ENCODE assay signal across 21 mouse cellular contexts in the genomic region with DNA sequence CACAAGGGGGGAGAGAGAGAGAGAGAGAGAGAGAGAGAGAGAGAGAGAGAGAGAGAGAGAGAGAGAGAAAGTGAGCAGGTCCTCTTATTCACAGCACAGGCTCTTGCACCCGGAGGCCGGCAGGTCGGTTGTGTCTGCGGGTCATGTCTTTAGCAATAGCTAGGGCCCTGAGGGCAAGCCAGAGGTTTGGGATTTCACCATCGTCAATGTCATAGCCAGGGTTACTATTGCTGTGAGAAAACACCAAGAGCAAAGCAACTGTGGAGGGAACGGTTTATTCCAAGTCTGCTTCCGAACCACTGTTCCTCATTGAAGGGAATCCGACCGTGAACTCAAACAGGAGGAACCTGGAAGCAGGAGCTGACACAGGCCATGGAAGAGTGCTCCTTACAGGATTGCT. TPM values are rescaled to one million over a fixed set of nuclear protein-coding genes. Genes with fewer than 3 reads are reported as not detected.
DNase-seq lines count a peak whose midpoint lies in the region; ATAC-seq and TF ChIP-seq lines count a peak whose summit lies in the region.
"Had no signal": no experiment of that assay in that cellular context is flagged by ENCODE, and none has a peak within 500 bp of the region (broad histone marks: within the 10 kb centered on the region; RNA-seq: fewer than 3 reads in every experiment).

No protein-coding gene starts in this region.

- no peaks in the 10 kb centered on the region for H3K4me1 ChIP-seq in lung, postnatal 0 days (ENCODE audit: insufficient read depth, low read depth, low read length)
- H3K4me1 ChIP-seq: embryonic facial prominence, embryonic 12.5 days; intestine, embryonic 15.5 days; neural tube, embryonic 15.5 days had no signal

- no peak overlapping the region for H3K4me2 ChIP-seq in lung, postnatal 0 days (replicated peaks; ENCODE audit: low read depth, low read length)
- H3K4me2 ChIP-seq: embryonic facial prominence, embryonic 12.5 days; heart, embryonic 13.5 days; hindbrain, embryonic 14.5 days; intestine, embryonic 15.5 days; limb, embryonic 13.5 days; lung, embryonic 14.5 days; midbrain, embryonic 13.5 days; neural tube, embryonic 15.5 days had no signal

- no peak for TF ChIP-seq CTCF in lung, postnatal 0 days (IDR thresholded peaks at IDR 0.05)

- no peaks in the 10 kb centered on the region for H3K27me3 ChIP-seq in lung, postnatal 0 days (replicated peaks; ENCODE audit: insufficient read depth, low read length)
- H3K27me3 ChIP-seq: intestine, embryonic 15.5 days; midbrain, embryonic 13.5 days; neural tube, embryonic 15.5 days had no signal

- no peak overlapping the region for H3K9ac ChIP-seq in lung, postnatal 0 days (replicated peaks; ENCODE audit: low read depth)
- H3K9ac ChIP-seq: embryonic facial prominence, embryonic 12.5 days; heart, embryonic 13.5 days; hindbrain, embryonic 14.5 days; intestine, embryonic 15.5 days; limb, embryonic 13.5 days; lung, embryonic 14.5 days; midbrain, embryonic 13.5 days; neural tube, embryonic 15.5 days had no signal

- no peak for ATAC-seq in lung, postnatal 0 days
- ATAC-seq in granulocyte monocyte progenitor cell, adult 5-6 weeks (replicated peaks; ENCODE audit: poor library complexity, severe bottlenecking): peak; percentile 91
- peak; percentile 78 for ATAC-seq in megakaryocyte, adult 5-6 weeks (ENCODE audit: poor library complexity, severe bottlenecking)
- ATAC-seq: forebrain, embryonic 14.5 days; midbrain, embryonic 13.5 days had no signal

- no peaks in the 10 kb centered on the region for H3K36me3 ChIP-seq in lung, postnatal 0 days (ENCODE audit: insufficient read depth, low read length)
- H3K36me3 ChIP-seq: embryonic facial prominence, embryonic 12.5 days; heart, embryonic 13.5 days; intestine, embryonic 15.5 days; limb, embryonic 13.5 days; midbrain, embryonic 13.5 days; neural tube, embryonic 15.5 days had no signal

- 80% methylated on average over 9 of the region's 9 CpGs for WGBS in lung, postnatal 0 days

- TF ChIP-seq EP300 in lung, postnatal 0 days (IDR thresholded peaks at IDR 0.05): no peak

- H3K27ac ChIP-seq in lung, postnatal 0 days (ENCODE audit: low read length): no peak overlapping the region
- H3K27ac ChIP-seq: embryonic facial prominence, embryonic 12.5 days; heart, embryonic 13.5 days; hindbrain, embryonic 14.5 days; intestine, embryonic 15.5 days; limb, embryonic 13.5 days; macrophage; midbrain, embryonic 13.5 days; neural tube, embryonic 15.5 days had no signal

- DNase-seq in lung, postnatal 36 days: peak; percentile 10
- no peak for DNase-seq in lung, postnatal 0 days (ENCODE audit: low spot score)
- peak; percentile 77 for DNase-seq in adrenal gland, postnatal 14 days
- DNase-seq in kidney, postnatal 4 days: no peak
- no peak for DNase-seq in testis, postnatal 14 days (ENCODE audit: low spot score)
- DNase-seq: cerebellum, adult 9-11 months; lung, embryonic 14.5 days; retina, postnatal 1 day; right cerebral cortex, postnatal 4 days had no signal

- no peak overlapping the region for H3K4me3 ChIP-seq in lung, postnatal 0 days (ENCODE audit: low read depth, low read length)
- H3K4me3 ChIP-seq: embryonic facial prominence, embryonic 12.5 days; erythroblast, embryonic 14.5 days; heart, embryonic 13.5 days; intestine, embryonic 15.5 days; limb, embryonic 13.5 days; midbrain, embryonic 13.5 days; neural tube, embryonic 15.5 days had no signal

- no peaks in the 10 kb centered on the region for H3K9me3 ChIP-seq in lung, postnatal 0 days (ENCODE audit: low read length)
- H3K9me3 ChIP-seq: embryonic facial prominence, embryonic 12.5 days; heart, embryonic 13.5 days; intestine, embryonic 15.5 days; limb, embryonic 13.5 days; midbrain, embryonic 13.5 days; neural tube, embryonic 15.5 days had no signal

RNA-seq across cellular contexts. Expression of a gene that starts 5.2 kb away (rescaled TPM):
- polyA plus RNA-seq in lung, postnatal 0 days (2015; fragmentation: Nextera tagmentation; extraction: Ambion mirVana): 49.3 and 61.1 TPM in 2 replicates
- 14.6 and 17.2 TPM in 2 replicates for total RNA-seq in adrenal gland, postnatal 14 days (2021)
- 0.41 and 4.8 TPM in 2 replicates for total RNA-seq in granulocyte monocyte progenitor cell, adult 5-6 weeks (2014; fragmentation: Nextera tagmentation)
- total RNA-seq in granulocyte monocyte progenitor cell, adult 5-6 weeks (2017): 0.98 and 1.2 TPM in 2 replicates
- not detected in 2 replicates for total RNA-seq in megakaryocyte, adult 5-6 weeks (2015)
- total RNA-seq in megakaryocyte, adult 5-6 weeks (2017): 0.07 and 0.20 TPM in 2 replicates
- polyA plus RNA-seq: erythroblast, embryonic 14.5 days; macrophage had no signal

Comparison
In these comparisons a context has a peak if more than half of its experiments do, and no peak if none do; other contexts are left out.
1. DNase-seq: peak in lung, postnatal 36 days (single experiment) and adrenal gland, postnatal 14 days (single experiment); none in lung, postnatal 0 days (single experiment), kidney, postnatal 4 days (0 of 2) and testis, postnatal 14 days (single experiment).